1 mouse cellular context compared by ENCODE assay signal in the genomic region with DNA sequence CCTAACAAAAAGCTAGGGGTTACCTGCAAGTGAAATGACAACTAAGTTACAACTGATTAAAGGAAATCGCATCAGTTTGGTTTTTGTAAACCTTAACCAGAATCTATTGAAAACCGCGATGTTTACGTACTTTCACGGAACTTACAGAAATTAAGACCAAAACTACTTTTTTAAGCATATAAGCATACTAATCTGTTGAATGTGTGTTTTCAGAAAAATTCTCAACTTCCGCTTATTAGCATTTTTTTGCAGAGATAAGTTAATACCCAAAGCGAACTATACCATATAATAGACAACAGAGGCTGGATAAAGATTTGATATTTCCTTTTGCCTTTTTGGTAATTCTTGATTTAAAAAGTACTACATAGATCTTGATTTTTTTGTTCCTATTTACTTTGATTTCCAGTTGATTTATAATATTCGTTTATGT.
TF ChIP-seq lines count a peak whose summit lies in the region.

No protein-coding gene starts in this region.

TF ChIP-seq in MEL, 35 proteins besides CTCF, POLR2A, EP300 and RAD21 (continued from another document):
- TF ChIP-seq ZNF384 (IDR thresholded peaks at IDR 0.05; ENCODE audit: low read depth, low read length) (peak; percentile 67), ZC3H11A (IDR thresholded peaks at IDR 0.05; ENCODE audit: low read depth, low read length) (no peak), SIN3A (IDR thresholded peaks at IDR 0.05; ENCODE audit: low read length) (peak; percentile 72), UBTF (IDR thresholded peaks at IDR 0.05; ENCODE audit: borderline replicate concordance, insufficient read depth, low read depth, low read length) (no peak), GABPA (IDR thresholded peaks at IDR 0.05; ENCODE audit: low read depth, low read length) (no peak), E2F4 (IDR thresholded peaks at IDR 0.05; ENCODE audit: borderline replicate concordance, low read depth, low read length) (no peak)
